Mouse (Mus musculus) layer of hippocampus, adult 8-10 months (tissue): ENCODE measurements around the gene Parp3. TPM values are rescaled to one million over a fixed set of nuclear protein-coding genes. Genes with fewer than 3 reads are reported as not detected.
"Not testable (repeated sequence)": the region's sequence is repeated elsewhere in the genome, so short reads cannot be mapped to it uniquely, and the experiment has no call there.

Experiments
- DNase-seq, 2 experiments: peaks; one replicate each; pipeline ENCODE4 v3.0.0; 2022; ENCODE audit warnings: low spot score in 2 of 2
- total RNA-seq, 4 experiments: library from RNA; stranded (reverse); gene quantifications; 2 replicates each; pipeline ENCODE4 v1.2.4; 2022

Gene Parp3
- 10 to 100 TPM in 1 of 4 experiments, 1 to 10 TPM in 3; 6.0 to 10.9 (median 7.4) TPM for total RNA-seq

DNA sequence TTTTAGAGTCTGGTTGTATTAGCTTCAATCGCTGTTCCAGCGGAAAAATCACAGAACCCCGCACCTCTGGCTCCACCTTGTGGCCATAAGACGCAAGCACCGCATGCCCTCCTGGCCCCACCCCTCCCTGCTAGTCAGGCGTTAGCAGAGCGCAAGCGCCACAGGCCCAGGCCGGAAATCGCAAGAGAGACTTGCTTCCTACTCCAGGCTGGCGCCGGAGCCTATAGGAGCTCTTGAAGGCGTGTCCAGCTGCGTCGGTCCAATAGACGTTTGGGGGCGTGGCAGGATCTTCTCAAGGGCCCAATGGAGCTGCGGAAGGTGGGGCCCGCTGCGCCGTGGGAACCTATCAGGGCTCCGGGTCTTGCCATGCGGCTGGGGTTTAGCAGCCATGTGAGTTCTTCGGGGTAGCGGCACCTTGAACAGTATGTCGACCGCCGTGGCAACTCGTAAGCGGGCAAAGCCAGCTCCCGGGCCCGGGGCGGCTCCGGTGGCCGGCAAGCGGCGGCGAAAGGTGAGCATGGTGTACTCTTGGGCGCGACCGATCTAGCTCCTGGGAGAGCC, at the start of gene Parp3:
Gene Parp3, minus strand, starts transcription at position 26 of the 561 bp plus-strand sequence.
- peak; percentile 100 for DNase-seq

DNA sequence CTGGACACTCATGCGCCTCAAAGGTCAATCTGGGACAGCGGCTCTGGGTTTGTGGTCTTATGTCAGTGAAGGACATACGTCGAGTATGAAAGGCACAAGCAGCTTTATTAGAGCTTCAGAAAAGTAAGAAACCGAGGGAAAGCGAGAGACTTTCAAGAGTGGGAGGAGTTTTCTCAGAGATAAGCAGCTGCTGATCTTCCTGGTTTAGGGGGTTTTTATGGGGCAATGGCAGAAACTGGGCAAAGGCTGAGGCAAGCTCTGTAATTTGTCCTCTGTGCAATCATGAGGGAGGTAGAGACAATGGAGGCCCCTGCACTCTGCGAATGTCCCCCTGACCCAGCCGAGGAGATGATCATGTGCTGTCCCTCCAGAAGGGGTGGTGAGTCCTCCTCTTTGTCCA, 43.2 kb upstream of the Parp3 start:
- DNase-seq, result no peak

DNA sequence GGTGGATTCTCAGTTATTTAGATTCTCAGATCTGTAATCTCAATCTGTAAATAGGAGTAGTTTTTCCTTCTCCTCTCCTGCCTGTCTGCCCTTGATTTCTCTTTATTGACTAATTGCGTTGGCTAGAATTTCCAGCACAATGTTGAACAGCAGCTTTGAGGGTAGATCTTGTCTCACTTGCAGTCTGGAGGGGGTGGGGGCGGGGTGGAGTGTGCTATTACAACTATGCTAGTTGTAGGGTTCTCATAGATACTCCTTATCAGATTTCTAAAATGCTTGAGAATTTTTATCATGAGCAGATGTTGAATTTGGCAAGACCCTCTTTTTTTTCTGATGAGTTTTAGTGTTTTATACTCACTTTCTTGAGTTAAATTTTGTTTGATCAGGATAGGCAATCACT, 42.7 kb upstream of the Parp3 start:
- no peak for DNase-seq

DNA sequence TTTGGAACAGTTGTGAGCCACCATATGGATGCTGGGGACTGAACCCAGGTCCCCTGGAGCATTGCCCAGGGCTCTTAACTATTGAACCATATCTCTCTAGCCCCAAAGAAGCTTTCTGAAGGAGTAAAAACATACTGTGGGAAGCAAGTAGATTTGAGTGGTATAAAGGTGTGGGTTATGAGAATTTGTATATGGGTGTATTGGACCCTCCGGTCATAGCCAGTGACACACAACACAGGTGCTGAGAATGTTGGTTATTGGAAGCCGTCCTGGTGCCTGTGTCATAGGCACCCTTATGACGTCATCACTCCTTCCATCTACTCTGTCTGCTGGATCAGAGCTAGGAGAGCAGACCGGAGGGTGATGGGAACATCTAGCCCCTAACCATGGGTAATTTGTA, 37.5 kb upstream of the Parp3 start, which contains the start of gene Iqcf5:
Gene Iqcf5, plus strand, starts transcription at position 301 of the 400 bp plus-strand sequence.
- DNase-seq, result no peak

DNA sequence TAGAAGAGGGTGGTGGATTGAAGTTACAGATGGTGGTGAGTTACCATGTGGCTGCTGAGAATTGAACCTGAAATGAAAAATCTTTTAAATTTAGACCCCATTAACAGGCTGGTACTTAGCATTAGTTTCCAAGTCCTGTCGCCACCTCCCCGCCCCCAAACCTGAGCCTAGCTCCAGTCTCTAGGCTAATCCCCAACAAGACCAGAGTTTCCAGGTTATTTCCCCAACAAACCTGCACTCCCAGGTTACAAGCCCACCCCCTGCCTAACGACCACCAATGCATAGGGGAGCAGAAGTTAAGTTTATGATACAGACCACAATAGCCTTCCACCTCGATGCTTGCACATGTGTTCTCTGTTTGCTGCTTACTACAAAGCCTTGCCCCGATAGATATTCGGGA, 36.8 kb upstream of the Parp3 start:
- DNase-seq, result no peak

DNA sequence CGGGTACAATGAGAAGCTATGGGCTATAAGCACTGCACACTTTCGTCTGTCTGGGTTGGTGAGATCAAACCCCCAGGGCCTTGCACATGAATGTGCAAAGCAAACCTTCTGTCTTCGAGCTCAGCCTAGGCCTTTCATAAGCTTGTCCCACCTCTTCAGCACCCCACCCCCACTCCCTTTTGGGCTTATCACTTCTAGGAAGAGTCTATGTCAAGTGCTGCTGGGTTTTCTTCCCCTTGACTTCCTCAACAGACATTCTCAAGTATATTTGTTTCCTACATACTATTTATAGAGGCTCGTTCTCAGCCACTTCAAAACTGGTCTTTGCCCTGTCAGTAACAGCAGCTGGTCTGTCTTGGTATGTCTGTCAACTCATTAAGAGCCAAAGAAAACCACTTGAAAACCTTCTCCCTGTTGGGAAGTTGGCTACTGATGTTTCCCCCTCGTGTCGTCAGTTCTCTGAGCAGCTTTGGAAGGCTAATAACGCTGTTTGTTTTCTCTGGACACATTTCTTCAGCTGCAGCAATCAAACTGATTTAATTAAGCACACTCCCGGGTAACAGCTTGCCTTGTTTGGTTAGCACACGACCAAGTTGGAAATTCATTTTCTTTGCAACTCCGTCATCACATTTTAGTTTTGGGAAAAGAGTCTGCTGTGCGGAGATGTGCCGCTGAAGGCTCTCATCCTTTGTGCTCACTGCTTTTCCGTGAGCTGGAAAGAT, 36.1 kb upstream of the Parp3 start:
- peak; percentile 11 to 18 for DNase-seq

DNA sequence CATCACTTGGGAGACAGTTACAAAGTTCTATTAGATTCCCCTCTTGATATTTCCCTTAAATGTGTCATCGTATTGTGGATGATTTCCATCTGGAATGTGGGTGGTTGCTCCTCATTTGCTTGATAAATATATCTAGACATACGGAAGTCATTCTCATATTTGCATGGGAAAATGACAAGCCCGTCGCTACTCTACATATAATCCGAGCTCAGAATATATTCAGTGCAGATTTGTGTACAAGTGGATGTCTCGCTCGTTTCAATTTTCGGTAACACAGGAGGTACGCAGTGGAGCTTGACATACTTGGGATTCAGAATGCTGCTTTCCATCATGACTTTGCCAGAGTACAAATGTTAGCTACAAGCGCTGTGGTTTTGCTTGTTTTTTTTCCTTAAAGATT, 32.6 kb upstream of the Parp3 start:
- peak; percentile 16 to 32 for DNase-seq

DNA sequence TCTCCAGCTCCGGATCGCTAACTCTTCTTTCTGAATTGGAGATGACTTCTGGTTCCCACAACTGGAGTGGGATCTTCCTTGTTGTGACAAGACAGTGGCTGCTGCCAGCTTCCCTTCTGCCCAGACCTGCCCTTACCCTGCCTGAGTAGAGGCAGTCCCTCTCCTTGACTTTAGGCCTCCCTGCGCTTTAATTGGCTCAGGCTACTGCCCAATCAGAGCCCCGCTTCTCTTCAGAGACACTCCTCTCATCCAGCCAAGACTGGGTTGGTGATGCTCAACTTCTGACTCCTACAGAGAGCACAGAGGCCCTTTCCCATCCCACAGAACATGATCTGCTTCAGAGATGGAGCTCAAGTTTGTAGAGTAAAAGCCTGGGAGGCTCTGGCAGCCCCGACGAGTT, 27.5 kb upstream of the Parp3 start:
- no peak for DNase-seq

DNA sequence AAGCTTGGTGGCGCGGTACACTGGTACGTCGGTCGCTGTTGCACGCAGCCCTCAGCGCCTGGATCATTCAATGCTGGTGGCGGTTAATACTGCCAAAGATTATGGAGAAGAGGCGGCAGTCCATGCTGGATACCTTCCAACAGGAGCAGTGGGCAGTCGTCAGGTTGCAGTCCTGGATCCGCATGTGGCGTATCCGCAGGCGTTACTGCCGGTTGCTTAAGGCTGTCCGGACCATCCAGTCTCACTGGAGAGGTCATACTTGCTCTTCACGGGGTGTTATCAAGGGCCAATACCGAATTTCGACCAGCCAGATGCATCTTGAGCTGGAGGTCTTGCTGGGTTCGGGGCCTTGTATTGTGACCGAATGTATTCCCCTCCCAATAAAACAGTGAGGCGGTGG, 25.1 kb upstream of the Parp3 start:
- no peak for DNase-seq

DNA sequence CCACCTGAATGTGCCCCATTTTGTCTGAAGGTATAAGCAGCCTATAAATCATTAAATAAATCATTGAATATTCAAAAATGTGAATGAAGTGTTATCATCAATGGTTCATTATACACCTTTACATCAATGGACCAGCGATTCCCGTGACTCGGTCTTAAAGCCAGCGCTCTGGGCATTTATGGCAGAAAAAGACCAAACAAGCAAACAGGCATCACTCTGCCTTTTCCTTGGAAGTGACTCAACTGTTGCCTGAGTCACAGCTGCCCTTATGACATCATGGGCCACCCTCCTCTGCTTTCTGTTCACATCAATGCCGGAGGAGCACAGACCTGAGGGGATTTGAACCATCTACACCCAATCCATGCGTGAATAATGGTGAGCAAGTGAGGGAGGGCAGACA, 22.9 kb upstream of the Parp3 start, which contains the start of gene Iqcf1:
Gene Iqcf1, plus strand, starts transcription at position 301 of the 400 bp plus-strand sequence.
- DNase-seq, result no peak

DNA sequence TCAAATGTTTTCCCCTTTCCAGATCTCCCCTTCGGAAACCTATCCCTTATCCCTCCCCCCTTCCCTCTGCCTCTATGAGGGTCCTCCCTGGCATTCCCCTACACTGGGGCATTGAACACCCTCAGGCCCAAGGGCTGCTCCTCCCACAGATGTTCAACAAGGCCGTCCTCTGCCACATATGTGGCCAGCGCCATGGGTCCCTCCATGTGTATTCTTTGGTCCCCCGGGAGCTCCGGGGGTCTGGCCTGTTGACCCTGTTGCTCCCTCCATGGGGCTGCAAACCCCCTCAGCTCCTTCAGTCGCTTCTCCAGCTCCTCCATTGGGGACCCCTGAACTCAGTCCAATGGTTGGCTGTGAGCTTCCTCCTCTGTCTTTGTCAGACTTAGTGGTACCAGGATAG, 10.9 kb upstream of the Parp3 start:
- DNase-seq, result not testable (repeated sequence)

DNA sequence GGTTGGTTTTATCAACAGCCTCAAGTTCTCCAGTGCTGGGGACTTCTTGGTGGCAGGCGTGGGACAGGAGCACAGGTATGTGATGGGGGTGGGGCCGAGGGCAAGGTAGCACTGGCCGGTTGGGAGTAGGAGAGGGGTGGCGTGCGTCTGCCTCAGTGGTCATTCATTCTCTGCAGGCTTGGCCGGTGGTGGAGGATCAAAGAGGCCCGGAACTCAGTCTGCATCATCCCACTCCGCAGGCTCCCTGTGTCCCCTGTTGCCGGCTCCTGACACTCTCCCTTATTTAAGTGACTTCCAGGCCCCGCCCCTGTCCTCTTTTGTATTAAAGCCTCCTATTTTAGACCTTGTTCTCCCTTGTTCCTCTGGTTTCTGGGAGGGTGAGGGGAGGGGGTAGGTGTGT, 8.3 kb upstream of the Parp3 start:
- DNase-seq, result peak in 1 of 2 experiments; percentile 2

DNA sequence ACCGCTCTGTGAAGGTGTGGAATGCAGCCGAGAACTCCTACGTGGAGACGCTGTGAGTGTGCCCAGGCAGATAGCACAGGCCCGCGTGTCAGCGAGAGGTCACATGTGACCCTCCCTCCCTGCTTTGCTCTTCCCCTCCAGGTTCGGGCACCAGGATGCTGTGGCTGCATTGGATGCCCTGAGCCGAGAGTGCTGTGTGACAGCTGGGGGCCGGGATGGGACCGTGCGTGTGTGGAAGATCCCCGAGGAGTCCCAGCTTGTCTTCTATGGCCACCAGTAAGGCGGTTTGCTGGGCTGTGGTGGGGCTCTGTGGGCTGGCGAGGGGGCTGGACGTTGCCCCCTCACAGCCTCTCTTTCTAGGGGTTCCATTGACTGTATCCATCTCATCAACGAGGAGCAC, 6.9 kb upstream of the Parp3 start:
- peak in 1 of 2 experiments; percentile 4 for DNase-seq

DNA sequence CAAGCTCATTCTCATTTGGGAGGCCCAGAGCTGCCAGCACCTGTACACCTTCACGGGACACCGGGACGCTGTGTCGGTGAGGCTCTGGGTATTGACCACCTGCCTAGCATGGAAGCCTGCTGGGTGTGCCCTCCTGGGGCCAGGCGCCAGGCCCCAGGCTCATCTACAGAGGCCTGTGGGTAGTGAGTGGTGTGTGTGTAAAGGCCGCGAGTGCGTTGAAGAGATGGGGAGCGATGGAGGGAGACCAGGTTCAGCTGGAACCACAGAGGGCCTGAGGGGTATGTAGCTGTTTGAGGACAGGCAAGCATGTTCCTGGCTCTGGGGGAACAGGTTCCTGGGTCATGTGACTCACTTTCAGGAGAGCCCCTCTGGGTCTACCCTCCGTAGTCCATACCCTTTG, 6.4 kb upstream of the Parp3 start:
- no peak for DNase-seq

DNA sequence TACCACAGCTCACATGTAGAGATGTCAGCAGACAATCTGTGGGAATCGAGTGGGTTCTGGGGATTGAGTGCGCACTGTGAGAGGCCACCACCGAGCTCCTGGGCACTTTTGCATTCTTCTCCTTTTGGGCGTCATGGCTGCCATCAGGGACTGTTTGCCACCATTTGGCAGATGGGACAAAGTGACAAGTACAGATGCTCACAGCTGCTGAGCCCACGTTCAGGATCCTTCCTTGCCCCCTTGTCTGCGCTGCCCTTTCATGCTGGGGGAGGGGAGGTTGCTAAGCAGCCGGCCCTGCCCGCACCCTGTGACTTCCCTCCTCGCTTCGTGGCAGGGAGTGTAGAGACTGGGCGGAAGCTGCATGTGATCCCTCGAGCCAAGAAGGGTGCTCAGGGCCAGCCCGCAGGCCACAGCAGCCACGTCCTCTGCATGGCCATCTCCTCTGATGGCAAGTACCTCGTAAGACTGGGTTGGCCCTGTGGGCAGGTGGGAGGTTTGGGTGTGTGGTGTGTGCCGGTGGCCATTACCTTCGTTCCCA, 5.9 kb upstream of the Parp3 start:
- peak in 1 of 2 experiments; percentile 2 for DNase-seq

DNA sequence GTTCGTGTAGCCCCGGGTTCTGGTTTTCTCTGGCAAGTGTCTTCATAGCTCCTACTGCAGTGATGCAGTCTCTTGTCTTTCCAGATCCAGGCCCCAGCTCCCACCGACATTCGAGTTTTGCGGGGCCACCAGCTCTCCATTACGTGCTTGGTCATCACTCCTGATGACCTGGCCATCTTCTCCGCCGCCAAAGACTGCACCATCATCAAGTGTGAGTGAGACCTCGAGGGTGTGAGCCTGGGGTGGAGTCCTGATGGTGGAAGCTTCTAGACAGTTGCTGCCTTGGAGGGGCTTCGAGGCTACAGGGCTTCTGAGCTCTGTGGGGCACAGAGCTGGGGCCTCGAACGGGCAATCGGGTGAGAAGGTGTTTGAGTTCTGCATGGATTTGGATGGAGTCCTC, 4.9 kb upstream of the Parp3 start:
- peak in 1 of 2 experiments; percentile 2 for DNase-seq

DNA sequence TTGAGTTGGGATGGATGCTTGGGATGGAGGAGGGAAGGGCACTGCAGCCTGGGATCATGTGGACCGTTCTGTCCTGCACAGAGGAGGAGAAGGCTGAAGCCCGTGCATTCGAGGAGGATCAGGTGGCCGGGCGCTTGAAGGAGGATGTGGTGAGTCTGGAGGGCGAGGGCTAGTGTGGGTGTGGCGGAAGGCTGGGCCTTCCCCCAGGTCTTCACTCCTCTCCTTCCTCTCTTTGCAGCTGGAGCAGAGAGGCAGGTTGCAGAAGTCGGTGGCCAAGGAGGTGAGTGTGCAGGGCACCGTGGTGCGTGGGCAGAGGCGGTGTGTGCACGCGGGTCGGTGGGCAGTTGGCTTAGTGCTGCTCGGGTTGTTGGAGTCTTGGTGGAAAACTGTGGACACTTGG, 4.3 kb upstream of the Parp3 start:
- peak in 1 of 2 experiments; percentile 5 for DNase-seq

DNA sequence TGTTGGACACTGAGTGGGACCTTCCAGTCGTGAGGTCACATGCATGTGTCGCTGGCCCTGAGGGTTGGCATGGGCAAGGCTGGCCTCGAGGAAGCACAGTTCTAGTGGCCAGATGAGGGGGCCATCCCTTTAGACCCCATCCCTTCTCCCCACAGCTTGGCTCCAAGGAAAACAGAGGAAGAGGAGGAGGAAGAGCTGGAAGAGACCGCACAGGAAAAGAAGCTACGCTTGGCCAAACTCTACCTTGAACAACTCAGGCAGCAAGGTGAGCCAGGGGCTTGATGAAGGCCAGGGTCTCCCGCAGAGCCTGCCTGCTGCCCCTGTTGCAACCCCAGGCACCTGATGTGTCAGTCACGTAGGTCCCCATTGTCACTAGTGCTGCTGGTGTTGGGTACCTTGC, 3.8 kb upstream of the Parp3 start:
- peak in 1 of 2 experiments; percentile 3 for DNase-seq

DNA sequence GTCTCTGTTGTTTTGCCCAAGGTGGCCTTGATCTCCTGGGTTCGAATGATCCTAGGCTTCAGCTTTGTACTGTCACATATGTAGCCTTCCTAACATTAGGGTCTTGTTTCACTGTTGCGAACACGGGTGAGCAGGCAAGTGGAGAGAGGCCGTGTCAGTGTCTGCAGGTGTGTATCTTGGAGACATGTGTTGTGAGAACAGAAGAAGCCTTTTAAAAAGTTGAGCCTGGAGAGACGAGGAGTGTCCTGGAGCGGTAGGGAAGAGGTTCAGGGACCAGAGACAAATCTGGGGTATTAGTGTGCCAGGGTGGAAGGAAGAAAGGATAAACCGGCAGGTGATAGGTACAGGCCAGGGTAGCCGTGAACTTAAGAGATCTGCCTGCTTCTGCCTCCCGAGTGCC, 1.4 kb upstream of the Parp3 start:
- peak in 1 of 2 experiments; percentile 2 for DNase-seq

DNA sequence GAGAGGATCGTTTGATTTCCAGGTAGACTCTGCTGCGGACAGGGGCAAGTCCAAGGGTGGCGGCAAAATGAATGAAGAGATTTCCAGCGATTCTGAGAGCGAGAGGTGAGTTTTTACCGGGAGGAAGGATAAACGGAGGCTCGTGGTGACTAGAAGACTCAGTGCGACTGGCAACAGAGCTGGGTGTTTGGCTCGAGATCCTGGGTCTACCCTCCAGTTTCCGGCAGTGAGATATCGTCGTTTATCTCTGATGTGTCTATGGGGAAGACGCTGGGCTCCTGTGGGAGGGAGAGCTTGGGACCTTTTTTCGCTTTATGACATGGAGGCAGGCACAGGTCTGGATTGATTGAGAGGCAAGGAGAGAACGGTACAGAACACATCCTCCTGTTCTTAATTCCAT, 900 bp upstream of the Parp3 start:
- peak in 1 of 2 experiments; percentile 3 for DNase-seq

DNA sequence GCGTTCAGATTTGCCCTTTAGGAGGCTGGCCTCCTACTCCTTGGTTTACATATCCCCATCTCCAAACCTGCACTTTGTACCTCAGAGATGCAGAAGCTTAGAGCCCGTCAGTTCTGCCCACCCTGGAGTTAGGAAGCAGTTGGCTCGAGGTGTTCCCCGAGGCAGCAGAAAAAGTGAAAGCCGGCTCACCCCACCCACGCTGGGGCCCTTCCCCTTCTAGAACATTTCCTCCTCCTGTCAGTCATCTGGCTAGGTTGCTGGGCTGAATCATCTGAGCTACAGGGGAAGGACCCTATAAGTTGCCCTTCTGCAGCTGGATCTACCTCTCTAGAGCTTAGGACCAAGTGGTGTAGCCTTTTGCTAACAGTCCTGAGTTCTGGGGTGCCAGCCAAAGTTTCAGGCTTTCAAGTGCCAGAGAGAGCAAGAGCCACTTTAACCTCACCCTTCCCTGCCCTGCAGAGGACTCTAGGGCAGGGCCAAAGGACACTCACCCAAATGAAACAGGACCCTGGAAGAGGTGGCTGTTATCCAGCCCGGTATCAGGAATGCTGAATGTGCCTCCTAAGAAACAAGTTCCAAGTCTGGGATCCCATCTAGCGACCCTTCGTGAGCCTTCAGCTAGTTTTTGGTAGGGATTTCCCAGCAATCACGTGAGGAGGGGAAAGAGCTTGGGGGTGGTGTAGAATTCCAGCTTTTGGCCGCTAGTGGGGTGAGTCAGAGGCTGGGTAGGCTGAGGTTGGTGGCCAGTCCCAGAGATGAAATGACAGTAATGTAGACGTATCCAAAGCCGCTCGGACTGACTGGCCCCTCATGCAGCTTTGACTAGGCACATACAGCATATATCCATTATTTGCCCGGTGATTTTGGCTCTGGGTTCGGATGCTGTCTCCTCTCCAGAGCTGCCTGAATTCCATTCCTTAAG, 486 bp downstream of the Parp3 start:
- peak; percentile 21 to 32 for DNase-seq

DNA sequence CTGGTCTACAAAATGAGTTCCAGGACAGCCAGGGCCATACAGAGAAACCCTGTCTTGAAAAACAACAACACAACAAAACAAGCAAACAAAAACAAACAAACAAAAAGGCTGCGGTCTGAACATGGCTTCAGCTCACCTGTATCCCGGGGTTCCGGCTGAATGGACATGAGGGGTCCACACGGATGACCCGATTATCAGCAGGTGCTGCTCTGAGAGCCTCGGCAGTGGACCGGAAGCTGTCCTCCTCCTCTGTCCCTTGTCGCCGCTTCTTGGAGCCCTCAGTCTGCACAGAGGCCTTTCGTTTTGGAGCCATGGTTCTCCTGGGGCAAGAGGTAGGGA, 1.1 kb downstream of the Parp3 start, which contains the start of gene Rrp9:
Gene Rrp9, plus strand, starts transcription at position 301 of the 339 bp plus-strand sequence.
- peak in 1 of 2 experiments; percentile 3 for DNase-seq
